Mouse (Mus musculus) lung, adult 2 months (tissue): ENCODE results near the gene Acot6.

Experiments
- CTCF ChIP-seq: fragments of 200-500 bp; IDR thresholded peaks from 2 replicates; pipeline ENCODE4 v1.5.1; 2011; ENCODE audit warnings: mild to moderate bottlenecking, low read length, control low read depth; ENCODE audit not compliant: insufficient read depth
- POLR2A ChIP-seq: fragments of 200-500 bp; IDR thresholded peaks from 2 replicates; pipeline ENCODE4 v1.6.1; 2011; ENCODE audit warnings: low read depth, mild to moderate bottlenecking, control low read depth, low read length, borderline replicate concordance; ENCODE audit errors: extremely low read depth

- TF ChIP-seq CTCF: no peak
- no peak for TF ChIP-seq POLR2A
Observed at GRCm38 (mm10) chr12:84152352-84153190, 52.1 kb downstream of the Acot6 start.
